Mouse (Mus musculus) kidney, embryonic 15.5 days (tissue): ENCODE results near the gene Emsy. TPM values are rescaled to one million over a fixed set of nuclear protein-coding genes. Genes with fewer than 3 reads are reported as not detected.

Source experiments
- polyA plus RNA-seq: library from polyadenylated mRNA; unstranded; fragments of >200 nt; fragmentation: Nextera tagmentation; extraction: Ambion mirVana; gene quantifications from 2 replicates; pipeline ENCODE4 v1.2.1, GENCODE M21; 2015

Gene Emsy
- polyA plus RNA-seq, 1 experiment from 2014 or later: 32.4 TPM

Other genes starting within 250 kb of the Emsy start
- 0.10 TPM in 1 of 2 replicates, not detected in the other for gene Gucy2d, start 216.4 kb downstream of the Emsy start, polyA plus RNA-seq
- gene Lrrc32, start 167.5 kb downstream of the Emsy start, polyA plus RNA-seq: 12.7 and 16.9 TPM in 2 replicates
- gene Thap12, start 46.3 kb upstream of the Emsy start, polyA plus RNA-seq: 61.3 and 61.7 TPM in 2 replicates
- gene Wnt11, start 178.3 kb upstream of the Emsy start, polyA plus RNA-seq: 35.5 and 36.9 TPM in 2 replicates